Mouse (Mus musculus): ENCODE measurements around the gene Fam162a. TPM values are rescaled to one million over a fixed set of nuclear protein-coding genes. Genes with fewer than 3 reads are reported as not detected.
"Not testable (repeated sequence)": the region's sequence is repeated elsewhere in the genome, so short reads cannot be mapped to it uniquely, and the experiment has no call there.

Fam162a gene
- polyA plus RNA-seq, 1 experiment, result 178 TPM

GRCm38 (mm10) chr16:36067694-36068093 lies 3.7 kb downstream of the Fam162a start:
- Histone ChIP-seq H3K36me3 (ENCODE audit: control insufficient read depth, insufficient read depth) (peaks cover 15% of the 10 kb centered on the region), H3K27me3 (ENCODE audit: control insufficient read depth, insufficient read depth, insufficient read length) (no peaks in the 10 kb centered on the region), H3K79me3 (ENCODE audit: low read depth) (peaks cover 31% of the 10 kb centered on the region), H3ac (ENCODE audit: control insufficient read depth, insufficient read length, low read depth) (no peak overlapping the region), H3K79me2 (ENCODE audit: control insufficient read depth, insufficient read depth) (peaks cover 60% of the 10 kb centered on the region), H3K4me3 (ENCODE audit: insufficient read depth, poor library complexity, severe bottlenecking) (no peak overlapping the region)
- TF ChIP-seq CEBPB (IDR thresholded peaks at IDR 0.05; ENCODE audit: low read depth), result no peak
- TF ChIP-seq MYOG (IDR thresholded peaks at IDR 0.05; ENCODE audit: control insufficient read depth, extremely low read depth, insufficient read length), result no peak
- no peak for TF ChIP-seq CTCF (IDR thresholded peaks at IDR 0.05; ENCODE audit: control insufficient read depth, insufficient read depth, insufficient read length)
- no peak for TF ChIP-seq FOSL1 (IDR thresholded peaks at IDR 0.05; ENCODE audit: insufficient read depth, low read length, poor library complexity, severe bottlenecking)
- TF ChIP-seq MAX (IDR thresholded peaks at IDR 0.05), result no peak
- TF ChIP-seq MYOD1 (IDR thresholded peaks at IDR 0.05; ENCODE audit: control insufficient read depth, insufficient read length, low read depth), result no peak

GRCm38 (mm10) chr16:36064904-36065303 lies 6.5 kb downstream of the Fam162a start:
- Histone ChIP-seq H3K79me2 (ENCODE audit: control insufficient read depth, insufficient read depth) (peaks cover 38% of the 10 kb centered on the region), H3K79me3 (ENCODE audit: low read depth) (peaks cover 18% of the 10 kb centered on the region), H3K27me3 (ENCODE audit: control insufficient read depth, insufficient read depth, insufficient read length) (no peaks in the 10 kb centered on the region), H3ac (ENCODE audit: control insufficient read depth, insufficient read length, low read depth) (no peak overlapping the region), H3K36me3 (ENCODE audit: control insufficient read depth, insufficient read depth) (peaks cover 15% of the 10 kb centered on the region), H3K4me3 (ENCODE audit: insufficient read depth, poor library complexity, severe bottlenecking) (no peak overlapping the region)
- TF ChIP-seq FOSL1 (IDR thresholded peaks at IDR 0.05; ENCODE audit: insufficient read depth, low read length, poor library complexity, severe bottlenecking), result no peak
- TF ChIP-seq CEBPB (IDR thresholded peaks at IDR 0.05; ENCODE audit: low read depth), result no peak
- no peak for TF ChIP-seq MAX (IDR thresholded peaks at IDR 0.05)
- TF ChIP-seq CTCF (IDR thresholded peaks at IDR 0.05; ENCODE audit: control insufficient read depth, insufficient read depth, insufficient read length), result no peak
- no peak for TF ChIP-seq MYOG (IDR thresholded peaks at IDR 0.05; ENCODE audit: control insufficient read depth, extremely low read depth, insufficient read length)
- TF ChIP-seq USF1 (IDR thresholded peaks at IDR 0.05; ENCODE audit: low read depth), result no peak
- no peak for TF ChIP-seq MYOD1 (IDR thresholded peaks at IDR 0.05; ENCODE audit: control insufficient read depth, insufficient read length, low read depth)

GRCm38 (mm10) chr16:36063315-36063714 lies 8.1 kb downstream of the Fam162a start:
- peaks cover 10% of the 10 kb centered on the region for H3K36me3 ChIP-seq (ENCODE audit: control insufficient read depth, insufficient read depth)
- H3K79me3 ChIP-seq (ENCODE audit: low read depth), result peaks cover 8% of the 10 kb centered on the region
- no peak overlapping the region for H3ac ChIP-seq (ENCODE audit: control insufficient read depth, insufficient read length, low read depth)
- TF ChIP-seq FOSL1 (IDR thresholded peaks at IDR 0.05; ENCODE audit: insufficient read depth, low read length, poor library complexity, severe bottlenecking) (no peak), MYOD1 (IDR thresholded peaks at IDR 0.05; ENCODE audit: control insufficient read depth, insufficient read length, low read depth) (no peak), USF1 (IDR thresholded peaks at IDR 0.05; ENCODE audit: low read depth) (no peak), CTCF (IDR thresholded peaks at IDR 0.05; ENCODE audit: control insufficient read depth, insufficient read depth, insufficient read length) (no peak), MYOG (IDR thresholded peaks at IDR 0.05; ENCODE audit: control insufficient read depth, extremely low read depth, insufficient read length) (no peak), CEBPB (IDR thresholded peaks at IDR 0.05; ENCODE audit: low read depth) (no peak)
- no peaks in the 10 kb centered on the region for H3K27me3 ChIP-seq (ENCODE audit: control insufficient read depth, insufficient read depth, insufficient read length)
- H3K4me3 ChIP-seq (ENCODE audit: insufficient read depth, poor library complexity, severe bottlenecking), result no peak overlapping the region
- H3K79me2 ChIP-seq (ENCODE audit: control insufficient read depth, insufficient read depth), result peaks cover 28% of the 10 kb centered on the region

GRCm38 (mm10) chr16:36062534-36062933 lies 8.9 kb downstream of the Fam162a start:
- peaks cover 25% of the 10 kb centered on the region for H3K79me2 ChIP-seq (ENCODE audit: control insufficient read depth, insufficient read depth)
- not testable (repeated sequence) for H3K36me3 ChIP-seq (ENCODE audit: control insufficient read depth, insufficient read depth); H3K79me3 ChIP-seq (ENCODE audit: low read depth); H3ac ChIP-seq (ENCODE audit: control insufficient read depth, insufficient read length, low read depth); H3K4me3 ChIP-seq (ENCODE audit: insufficient read depth, poor library complexity, severe bottlenecking); H3K27me3 ChIP-seq (ENCODE audit: control insufficient read depth, insufficient read depth, insufficient read length)

- Histone ChIP-seq H3K4me3 (ENCODE audit: insufficient read depth, poor library complexity, severe bottlenecking) (no peak overlapping the region), H3K79me3 (ENCODE audit: low read depth) (peaks cover 2% of the 10 kb centered on the region), H3K79me2 (ENCODE audit: control insufficient read depth, insufficient read depth) (peaks cover 10% of the 10 kb centered on the region), H3K36me3 (ENCODE audit: control insufficient read depth, insufficient read depth) (peaks cover 2% of the 10 kb centered on the region), H3ac (ENCODE audit: control insufficient read depth, insufficient read length, low read depth) (no peak overlapping the region), H3K27me3 (ENCODE audit: control insufficient read depth, insufficient read depth, insufficient read length) (no peaks in the 10 kb centered on the region)
- no peak for TF ChIP-seq CEBPB (IDR thresholded peaks at IDR 0.05; ENCODE audit: low read depth)
- TF ChIP-seq FOSL1 (IDR thresholded peaks at IDR 0.05; ENCODE audit: insufficient read depth, low read length, poor library complexity, severe bottlenecking), result no peak
- no peak for TF ChIP-seq MYOG (IDR thresholded peaks at IDR 0.05; ENCODE audit: control insufficient read depth, extremely low read depth, insufficient read length)
- no peak for TF ChIP-seq CTCF (IDR thresholded peaks at IDR 0.05; ENCODE audit: control insufficient read depth, insufficient read depth, insufficient read length)
- TF ChIP-seq USF1 (IDR thresholded peaks at IDR 0.05; ENCODE audit: low read depth), result no peak
- TF ChIP-seq MYOD1 (IDR thresholded peaks at IDR 0.05; ENCODE audit: control insufficient read depth, insufficient read length, low read depth), result no peak
- no peak for TF ChIP-seq MAX (IDR thresholded peaks at IDR 0.05)
Observed at GRCm38 (mm10) chr16:36057933-36058475, 13.4 kb downstream of the Fam162a start.

- TF ChIP-seq MYOG (IDR thresholded peaks at IDR 0.05; ENCODE audit: control insufficient read depth, extremely low read depth, insufficient read length), result no peak
- no peak for TF ChIP-seq CEBPB (IDR thresholded peaks at IDR 0.05; ENCODE audit: low read depth)
- no peak for TF ChIP-seq FOSL1 (IDR thresholded peaks at IDR 0.05; ENCODE audit: insufficient read depth, low read length, poor library complexity, severe bottlenecking)
- no peak for TF ChIP-seq CTCF (IDR thresholded peaks at IDR 0.05; ENCODE audit: control insufficient read depth, insufficient read depth, insufficient read length)
- no peak for TF ChIP-seq MYOD1 (IDR thresholded peaks at IDR 0.05; ENCODE audit: control insufficient read depth, insufficient read length, low read depth)
- no peak for TF ChIP-seq MAX (IDR thresholded peaks at IDR 0.05)
- no peak for TF ChIP-seq USF1 (IDR thresholded peaks at IDR 0.05; ENCODE audit: low read depth)
- Histone ChIP-seq H3K36me3 (ENCODE audit: control insufficient read depth, insufficient read depth) (peaks cover 4% of the 10 kb centered on the region), H3ac (ENCODE audit: control insufficient read depth, insufficient read length, low read depth) (no peak overlapping the region), H3K79me2 (ENCODE audit: control insufficient read depth, insufficient read depth) (peaks cover 10% of the 10 kb centered on the region), H3K4me3 (ENCODE audit: insufficient read depth, poor library complexity, severe bottlenecking) (no peak overlapping the region), H3K79me3 (ENCODE audit: low read depth) (peaks cover 2% of the 10 kb centered on the region), H3K27me3 (ENCODE audit: control insufficient read depth, insufficient read depth, insufficient read length) (no peaks in the 10 kb centered on the region)
Observed at GRCm38 (mm10) chr16:36056416-36056815, 15.0 kb downstream of the Fam162a start.

All from C2C12 (cell line).